Mouse (Mus musculus) kidney, adult 11 months (tissue): ENCODE data around the gene Kdm5c.
A peak's percentile ranks its signal among the peaks of the same experiment; 100 is the strongest.

Source experiments
- DNase-seq: peaks from one replicate; pipeline ENCODE4 v3.0.0; 2022

Gene Kdm5c

GRCm38 (mm10) chrX:152306224-152306623, 73.4 kb downstream of the Kdm5c start:
- no peak for DNase-seq

GRCm38 (mm10) chrX:152307371-152307770, 74.6 kb downstream of the Kdm5c start:
- no peak for DNase-seq

GRCm38 (mm10) chrX:152307942-152308341, 75.1 kb downstream of the Kdm5c start:
- peak; percentile 9 for DNase-seq

- DNase-seq: no peak
These were observed 87.7 kb downstream of the Kdm5c start for GRCm38 (mm10) chrX:152320535-152320934.

GRCm38 (mm10) chrX:152322776-152323175, 90.0 kb downstream of the Kdm5c start:
- no peak for DNase-seq

- no peak for DNase-seq
These were observed 90.8 kb downstream of the Kdm5c start for GRCm38 (mm10) chrX:152323584-152323983.
